In the genomic region with DNA sequence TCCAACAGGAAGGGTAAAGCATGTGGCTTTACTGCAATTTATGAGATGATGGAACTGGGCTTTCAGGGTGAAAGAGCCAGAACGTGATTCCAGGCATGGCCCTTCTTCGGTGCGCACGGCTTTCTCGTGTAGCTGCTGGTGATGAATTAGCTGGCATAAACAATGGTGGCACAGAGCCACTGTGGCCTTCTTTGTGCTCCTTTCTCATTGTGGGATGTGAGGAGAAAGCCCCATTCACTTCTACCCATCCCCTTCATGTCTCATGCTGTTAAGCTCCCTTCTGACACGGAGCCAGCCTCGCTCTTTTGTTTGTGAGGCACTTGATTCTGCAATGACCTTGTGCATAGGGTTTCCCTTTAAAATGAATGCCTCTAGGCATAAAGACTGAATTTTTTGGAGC, we compare ENCODE assay signal across 34 mouse cellular contexts. TPM values are rescaled to one million over a fixed set of nuclear protein-coding genes. Genes with fewer than 3 reads are reported as not detected.
A peak's percentile ranks its signal among the peaks of the same experiment; 100 is the strongest.
DNase-seq lines count a peak whose midpoint lies in the region; ATAC-seq and TF ChIP-seq lines count a peak whose summit lies in the region.
"Had no signal": no experiment of that assay in that cellular context is flagged by ENCODE, and none has a peak within 500 bp of the region (broad histone marks: within the 10 kb centered on the region; RNA-seq: fewer than 3 reads in every experiment).

No protein-coding gene starts in this region.

- no peak overlapping the region for H3K27ac ChIP-seq in neural tube, embryonic 11.5 days (ENCODE audit: low read depth, low read length)
- no peak overlapping the region for H3K27ac ChIP-seq in neural tube, embryonic 15.5 days (replicated peaks)
- H3K27ac ChIP-seq in embryonic facial prominence, embryonic 10.5 days (replicated peaks) = no peak overlapping the region
- H3K27ac ChIP-seq: embryonic facial prominence, embryonic 12.5 days; embryonic facial prominence, embryonic 15.5 days; gastrocnemius, adult 2 months; heart, embryonic 15.5 days; hindbrain, embryonic 10.5 days; hindbrain, embryonic 14.5 days had no signal

- H3K9ac ChIP-seq in neural tube, embryonic 11.5 days (ENCODE audit: low read length) = no peak overlapping the region
- H3K9ac ChIP-seq in neural tube, embryonic 15.5 days (replicated peaks) = no peak overlapping the region
- H3K9ac ChIP-seq: embryonic facial prominence, embryonic 12.5 days; embryonic facial prominence, embryonic 15.5 days; forebrain, postnatal 0 days; heart, embryonic 12.5 days; heart, embryonic 15.5 days; hindbrain, embryonic 14.5 days had no signal

- ATAC-seq in neural tube, embryonic 11.5 days (ENCODE audit: insufficient read depth, low FRiP score, low TSS enrichment) = no peak
- no peak for ATAC-seq in neural tube, embryonic 15.5 days (ENCODE audit: low FRiP score)
- ATAC-seq: forebrain, embryonic 14.5 days; forebrain, postnatal 0 days; intestine, postnatal 0 days; Patski had no signal

- no peaks in the 10 kb centered on the region for H3K27me3 ChIP-seq in neural tube, embryonic 11.5 days (ENCODE audit: control insufficient read depth, insufficient read depth, low read length)
- H3K27me3 ChIP-seq in neural tube, embryonic 15.5 days (replicated peaks) = no peaks in the 10 kb centered on the region
- H3K27me3 ChIP-seq in embryonic facial prominence, embryonic 10.5 days (replicated peaks; ENCODE audit: low read depth, poor library complexity, severe bottlenecking) = no peaks in the 10 kb centered on the region
- H3K27me3 ChIP-seq: CH12.LX; embryonic facial prominence, embryonic 12.5 days; embryonic facial prominence, embryonic 15.5 days; heart, embryonic 12.5 days; heart, embryonic 15.5 days; Patski had no signal

- no peaks in the 10 kb centered on the region for H3K9me3 ChIP-seq in neural tube, embryonic 11.5 days (ENCODE audit: control insufficient read depth, low read length)
- H3K9me3 ChIP-seq in neural tube, embryonic 15.5 days (replicated peaks) = no peaks in the 10 kb centered on the region
- no peaks in the 10 kb centered on the region for H3K9me3 ChIP-seq in embryonic facial prominence, embryonic 10.5 days
- H3K9me3 ChIP-seq: embryonic facial prominence, embryonic 12.5 days; embryonic facial prominence, embryonic 15.5 days; heart, embryonic 12.5 days; heart, embryonic 15.5 days; hindbrain, embryonic 10.5 days had no signal

- DNase-seq in embryo, embryonic 10.5 days (ENCODE audit: low spot score) = peak; percentile 9
- DNase-seq in embryo, embryonic 9.5 days (ENCODE audit: extremely low spot score) = no peak
- peak; percentile 34 for DNase-seq in neural tube, embryonic 11.5 days (ENCODE audit: low spot score)
- peak; percentile 55 for DNase-seq in brain, embryonic 14.5 days (ENCODE audit: low read depth)
- no peak for DNase-seq in embryonic facial prominence, embryonic 10.5 days (ENCODE audit: low spot score)
- DNase-seq: adrenal gland, postnatal 10 days; adrenal gland, postnatal 36 days; B cell, adult 2 months; cerebellum, adult 11-12 months; cerebellum, adult 8-10 months; cerebellum, postnatal 25 days; embryo, embryonic 11 days; forebrain, postnatal 0 days; gastrocnemius, adult 2 months; gastrocnemius, postnatal 14 days; heart, adult 18-20 months; heart, postnatal 10 days; heart, postnatal 36 days had no signal

- no peak for TF ChIP-seq CTCF in brain, embryonic 14.5 days (IDR thresholded peaks at IDR 0.05; ENCODE audit: borderline replicate concordance, extremely low read depth, insufficient read depth, insufficient read length)

- 49% methylated on average over 7 of the region's 7 CpGs for WGBS in neural tube, embryonic 11.5 days
- 28% methylated on average over 7 of the region's 7 CpGs for WGBS in neural tube, embryonic 15.5 days
- 79% methylated on average over 7 of the region's 7 CpGs for WGBS in embryonic facial prominence, embryonic 10.5 days

- no peaks in the 10 kb centered on the region for H3K36me3 ChIP-seq in neural tube, embryonic 11.5 days (ENCODE audit: control insufficient read depth, insufficient read depth, low read length)
- no peaks in the 10 kb centered on the region for H3K36me3 ChIP-seq in neural tube, embryonic 15.5 days
- H3K36me3 ChIP-seq in embryonic facial prominence, embryonic 10.5 days (replicated peaks) = no peaks in the 10 kb centered on the region
- H3K36me3 ChIP-seq: embryonic facial prominence, embryonic 12.5 days; embryonic facial prominence, embryonic 15.5 days; G1E; heart, embryonic 12.5 days; heart, embryonic 15.5 days; hindbrain, embryonic 10.5 days had no signal

- H3K4me1 ChIP-seq in neural tube, embryonic 11.5 days (ENCODE audit: control insufficient read depth, insufficient read depth, low read length) = peaks cover 3% of the 10 kb centered on the region; the same call in 1 of the 2 replicates
- H3K4me1 ChIP-seq in neural tube, embryonic 15.5 days = no peaks in the 10 kb centered on the region
- H3K4me1 ChIP-seq in embryonic facial prominence, embryonic 10.5 days = no peaks in the 10 kb centered on the region
- H3K4me1 ChIP-seq: embryonic facial prominence, embryonic 12.5 days; embryonic facial prominence, embryonic 15.5 days; heart, embryonic 12.5 days; heart, embryonic 15.5 days had no signal

- H3K4me2 ChIP-seq in neural tube, embryonic 11.5 days (ENCODE audit: low read depth) = no peak overlapping the region
- H3K4me2 ChIP-seq in neural tube, embryonic 15.5 days = no peak overlapping the region
- H3K4me2 ChIP-seq: embryonic facial prominence, embryonic 12.5 days; embryonic facial prominence, embryonic 15.5 days; heart, embryonic 12.5 days; heart, embryonic 15.5 days; hindbrain, embryonic 14.5 days had no signal

- no peak overlapping the region for H3K4me3 ChIP-seq in neural tube, embryonic 11.5 days (ENCODE audit: low read depth, low read length)
- H3K4me3 ChIP-seq in neural tube, embryonic 15.5 days (replicated peaks) = no peak overlapping the region
- H3K4me3 ChIP-seq in embryonic facial prominence, embryonic 10.5 days = no peak overlapping the region
- H3K4me3 ChIP-seq: embryonic facial prominence, embryonic 12.5 days; embryonic facial prominence, embryonic 15.5 days; gastrocnemius, adult 2 months; heart, embryonic 12.5 days; heart, embryonic 15.5 days; hindbrain, embryonic 10.5 days had no signal

- no peak for TF ChIP-seq POLR2A in brain, embryonic 14.5 days (IDR thresholded peaks at IDR 0.05; ENCODE audit: borderline replicate concordance, extremely low read depth, insufficient read depth, insufficient read length, poor library complexity, severe bottlenecking)

RNA-seq across cellular contexts. Expression of a gene that starts 43.8 kb away (rescaled TPM):
- not detected in 2 replicates for polyA plus RNA-seq in neural tube, embryonic 11.5 days (2014; fragmentation: Nextera tagmentation; extraction: Ambion mirVana)
- not detected in 2 replicates for polyA plus RNA-seq in neural tube, embryonic 15.5 days (2015; fragmentation: Nextera tagmentation; extraction: Ambion mirVana)
- polyA plus RNA-seq in brain, embryonic 14.5 days (2012; rRNA removed) = not detected in 2 replicates
- polyA plus RNA-seq in embryonic facial prominence, embryonic 10.5 days (2016; fragmentation: Nextera tagmentation; extraction: Ambion mirVana) = not detected in 2 replicates
- polyA plus RNA-seq: embryonic facial prominence, embryonic 12.5 days; embryonic facial prominence, embryonic 15.5 days; forebrain, embryonic 11.5 days; forebrain, embryonic 14.5 days; forebrain, postnatal 0 days; frontal cortex, adult 2 months; G1E; gonadal fat pad, adult 2 months; heart, embryonic 12.5 days; heart, embryonic 15.5 days; hindbrain, embryonic 10.5 days; hindbrain, embryonic 14.5 days; intestine, embryonic 14.5 days; intestine, postnatal 0 days; Patski had no signal

Comparison
In these comparisons a context has a peak if more than half of its experiments do, and no peak if none do; other contexts are left out.
1. DNase-seq: peak in embryo, embryonic 10.5 days (single experiment), neural tube, embryonic 11.5 days (single experiment) and brain, embryonic 14.5 days (single experiment); none in embryo, embryonic 9.5 days (single experiment) and embryonic facial prominence, embryonic 10.5 days (single experiment).